Mouse (Mus musculus) midbrain, embryonic 15.5 days (tissue): ENCODE data around the gene Cdhr1. TPM values are rescaled to one million over a fixed set of nuclear protein-coding genes. Genes with fewer than 3 reads are reported as not detected.

Source experiments
- ATAC-seq: fragments of 200-750 bp; cut with Nextera tagmentation; replicated peaks from 2 replicates; pipeline ENCODE4 v1.8.0; 2017; ENCODE audit warnings: moderate TSS enrichment
- H3K27ac ChIP-seq: fragments of 300-500 bp; sonication (generic); 2 replicates; pipeline ENCODE4 v1.5.1; 2015; ENCODE audit warnings: mild to moderate bottlenecking, inconsistent platforms
- H3K27me3 ChIP-seq: fragments of 300-500 bp; sonication (generic); replicated peaks from 2 replicates; pipeline ENCODE4 v1.6.1; 2015; ENCODE audit warnings: inconsistent platforms
- H3K36me3 ChIP-seq: fragments of 300-500 bp; sonication (generic); replicated peaks from 2 replicates; pipeline ENCODE4 v1.6.1; 2015; ENCODE audit warnings: inconsistent platforms
- H3K4me1 ChIP-seq: fragments of 300-500 bp; sonication (generic); 2 replicates; pipeline ENCODE4 v1.6.1; 2015; ENCODE audit warnings: inconsistent platforms
- H3K4me2 ChIP-seq: fragments of 300-500 bp; sonication (generic); 2 replicates; pipeline ENCODE4 v1.6.1; 2015; ENCODE audit warnings: inconsistent platforms, mild to moderate bottlenecking, moderate library complexity
- H3K4me3 ChIP-seq: fragments of 300-500 bp; sonication (generic); 2 replicates; pipeline ENCODE4 v1.5.1; 2015; ENCODE audit warnings: mild to moderate bottlenecking, inconsistent platforms
- H3K9ac ChIP-seq: fragments of 300-500 bp; sonication (generic); 2 replicates; pipeline ENCODE4 v1.6.1; 2015; ENCODE audit warnings: mild to moderate bottlenecking, inconsistent platforms
- H3K9me3 ChIP-seq: fragments of 300-500 bp; sonication (generic); 2 replicates; pipeline ENCODE4 v1.6.1; 2016; ENCODE audit warnings: inconsistent platforms
- WGBS: fragments of 180-500 bp; shearing (Covaris S2); methylation state at CpG from one replicate; pipeline ENCODE4 v1.1.7; 2015; ENCODE audit warnings: mixed read lengths; 5-methylcytosine and 5-hydroxymethylcytosine counted together
- polyA plus RNA-seq: library from polyadenylated mRNA; unstranded; fragments of >200 nt; fragmentation: Nextera tagmentation; extraction: Ambion mirVana; gene quantifications from 2 replicates; pipeline ENCODE4 v1.2.1, GENCODE M21; 2015

Cdhr1 gene
- polyA plus RNA-seq, 1 experiment from 2014 or later = 2.3 TPM

- Histone ChIP-seq H3K9me3 (no peaks in the 10 kb centered on the region), H3K9ac (no peak overlapping the region), H3K4me3 (no peak overlapping the region), H3K27ac (no peak overlapping the region), H3K4me2 (no peak overlapping the region), H3K27me3 (no peaks in the 10 kb centered on the region), H3K36me3 (no peaks in the 10 kb centered on the region), H3K4me1 (no peaks in the 10 kb centered on the region)
- 88% methylated on average over 2 of the region's 2 CpGs for WGBS
- no peak for ATAC-seq
Observed at GRCm38 (mm10) chr14:37110456-37110855, 12.3 kb upstream of the Cdhr1 start.

GRCm38 (mm10) chr14:37109975-37110374 lies 11.8 kb upstream of the Cdhr1 start:
- ATAC-seq = no peak
- H3K27me3 ChIP-seq = no peaks in the 10 kb centered on the region
- no peak overlapping the region for H3K4me3 ChIP-seq
- H3K9ac ChIP-seq = no peak overlapping the region
- no peaks in the 10 kb centered on the region for H3K4me1 ChIP-seq
- H3K36me3 ChIP-seq = no peaks in the 10 kb centered on the region
- no peaks in the 10 kb centered on the region for H3K9me3 ChIP-seq
- H3K27ac ChIP-seq = no peak overlapping the region
- WGBS = 76% methylated on average over 9 of the region's 9 CpGs
- H3K4me2 ChIP-seq = no peak overlapping the region

DNA sequence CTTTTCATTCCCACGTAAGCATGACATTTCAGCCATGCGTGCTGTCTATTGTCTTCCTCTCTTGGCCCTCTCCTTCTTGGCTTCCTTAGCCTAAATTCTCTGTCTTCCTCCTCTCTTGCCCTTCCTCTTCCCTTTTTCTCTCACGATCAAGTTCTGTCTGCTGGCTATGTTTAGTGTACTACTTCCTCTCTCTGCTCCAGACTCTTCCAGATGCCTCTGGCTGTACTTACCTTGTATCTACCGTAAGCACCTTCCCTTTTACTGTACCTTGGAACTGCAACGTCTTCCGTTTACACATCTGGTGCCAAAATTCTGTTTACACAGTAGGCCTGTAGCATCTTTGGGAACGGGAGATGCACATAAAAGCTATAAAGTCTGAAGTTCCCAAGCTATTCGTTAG lies 11.3 kb upstream of the Cdhr1 start:
- Histone ChIP-seq H3K27me3 (no peaks in the 10 kb centered on the region), H3K27ac (no peak overlapping the region), H3K9ac (no peak overlapping the region), H3K36me3 (no peaks in the 10 kb centered on the region), H3K4me2 (no peak overlapping the region), H3K4me3 (no peak overlapping the region), H3K9me3 (no peaks in the 10 kb centered on the region), H3K4me1 (no peaks in the 10 kb centered on the region)
- WGBS = 89% methylated on average over 8 of the region's 8 CpGs
- no peak for ATAC-seq

GRCm38 (mm10) chr14:37105846-37106245 lies 7.7 kb upstream of the Cdhr1 start:
- H3K36me3 ChIP-seq = no peaks in the 10 kb centered on the region
- no peak overlapping the region for H3K27ac ChIP-seq
- no peak overlapping the region for H3K4me3 ChIP-seq
- WGBS = 47% methylated on average over 7 of the region's 7 CpGs
- no peak overlapping the region for H3K4me2 ChIP-seq
- no peaks in the 10 kb centered on the region for H3K4me1 ChIP-seq
- H3K27me3 ChIP-seq = no peaks in the 10 kb centered on the region
- 0 out of 2 replicates have a peak, but pooled peaks have one; percentile 9 for ATAC-seq
- H3K9me3 ChIP-seq = no peaks in the 10 kb centered on the region
- H3K9ac ChIP-seq = no peak overlapping the region

DNA sequence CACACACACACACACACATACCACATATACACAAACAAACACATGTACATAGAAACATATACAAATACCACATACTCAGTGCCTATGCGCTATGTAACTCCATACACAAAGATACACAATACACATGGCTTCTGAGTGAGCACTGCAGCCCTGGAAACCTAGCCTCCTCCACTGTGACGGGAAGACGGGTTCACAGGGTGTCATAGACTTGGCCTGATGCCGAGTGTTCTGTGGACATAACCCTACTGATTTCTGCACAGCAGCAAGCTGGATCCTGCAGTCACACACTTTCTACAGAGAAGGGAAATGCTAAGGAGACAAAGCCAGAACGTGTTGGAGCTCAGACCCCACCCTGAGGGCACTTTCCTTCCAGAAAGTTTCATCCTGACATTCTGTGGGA lies 6.6 kb upstream of the Cdhr1 start:
- no peak for ATAC-seq
- Histone ChIP-seq H3K9me3 (no peaks in the 10 kb centered on the region), H3K9ac (no peak overlapping the region), H3K27me3 (no peaks in the 10 kb centered on the region), H3K4me3 (no peak overlapping the region), H3K4me1 (no peaks in the 10 kb centered on the region), H3K27ac (no peak overlapping the region), H3K36me3 (no peaks in the 10 kb centered on the region), H3K4me2 (no peak overlapping the region)
- WGBS = 56% methylated on average over 5 of the region's 5 CpGs

GRCm38 (mm10) chr14:37102484-37102883 lies 4.3 kb upstream of the Cdhr1 start:
- no peak for ATAC-seq
- WGBS = 86% methylated on average over 3 of the region's 3 CpGs
- H3K27ac ChIP-seq = no peak overlapping the region

GRCm38 (mm10) chr14:37101531-37101930 lies 3.4 kb upstream of the Cdhr1 start:
- peaks cover 12% of the 10 kb centered on the region; the same call in 1 of the 2 replicates for H3K27me3 ChIP-seq
- WGBS = 78% methylated on average over 5 of the region's 5 CpGs
- peaks cover 10% of the 10 kb centered on the region for H3K4me1 ChIP-seq
- no peak overlapping the region for H3K4me3 ChIP-seq
- no peak for ATAC-seq
- no peak overlapping the region for H3K4me2 ChIP-seq
- no peaks in the 10 kb centered on the region for H3K9me3 ChIP-seq
- no peak overlapping the region for H3K27ac ChIP-seq
- no peaks in the 10 kb centered on the region for H3K36me3 ChIP-seq
- H3K9ac ChIP-seq = no peak overlapping the region

More at GRCm38 (mm10) chr14:37102484-37102883, 4.3 kb upstream of the Cdhr1 start:
- Histone ChIP-seq H3K4me3 (no peak overlapping the region), H3K36me3 (no peaks in the 10 kb centered on the region), H3K27me3 (peaks cover 7% of the 10 kb centered on the region; the same call in 1 of the 2 replicates), H3K4me1 (peaks cover 10% of the 10 kb centered on the region), H3K9me3 (no peaks in the 10 kb centered on the region), H3K4me2 (no peak overlapping the region), H3K9ac (no peak overlapping the region)

- no peak overlapping the region for H3K4me2 ChIP-seq
- no peak overlapping the region for H3K4me3 ChIP-seq
- no peak overlapping the region for H3K9ac ChIP-seq
- no peaks in the 10 kb centered on the region for H3K36me3 ChIP-seq
- ATAC-seq = no peak
- H3K4me1 ChIP-seq = peaks cover 10% of the 10 kb centered on the region
- H3K27me3 ChIP-seq = peaks cover 12% of the 10 kb centered on the region; the same call in 1 of the 2 replicates
- no peak overlapping the region for H3K27ac ChIP-seq
- WGBS = 85% methylated on average over 4 of the region's 4 CpGs
- H3K9me3 ChIP-seq = no peaks in the 10 kb centered on the region
Observed at GRCm38 (mm10) chr14:37095556-37095955, 2.6 kb downstream of the Cdhr1 start.

GRCm38 (mm10) chr14:37094436-37094835 lies 3.7 kb downstream of the Cdhr1 start:
- Histone ChIP-seq H3K4me2 (no peak overlapping the region), H3K4me3 (no peak overlapping the region), H3K9me3 (no peaks in the 10 kb centered on the region), H3K27me3 (peaks cover 11% of the 10 kb centered on the region; the same call in 1 of the 2 replicates), H3K36me3 (no peaks in the 10 kb centered on the region), H3K4me1 (peaks cover 10% of the 10 kb centered on the region), H3K27ac (no peak overlapping the region), H3K9ac (no peak overlapping the region)
- no peak for ATAC-seq
- WGBS = 62% methylated on average over 6 of the region's 6 CpGs

- H3K4me2 ChIP-seq = no peak overlapping the region
Observed at GRCm38 (mm10) chr14:37083755-37084154, 14.4 kb downstream of the Cdhr1 start.

GRCm38 (mm10) chr14:37080724-37081123 lies 17.4 kb downstream of the Cdhr1 start:
- H3K36me3 ChIP-seq = no peaks in the 10 kb centered on the region
- H3K27me3 ChIP-seq = no peaks in the 10 kb centered on the region
- H3K4me3 ChIP-seq = no peak overlapping the region
- no peak for ATAC-seq
- no peak overlapping the region for H3K9ac ChIP-seq
- no peaks in the 10 kb centered on the region for H3K4me1 ChIP-seq
- no peak overlapping the region for H3K4me2 ChIP-seq
- 91% methylated on average over 1 of the region's 1 CpGs for WGBS
- no peaks in the 10 kb centered on the region for H3K9me3 ChIP-seq
- no peak overlapping the region for H3K27ac ChIP-seq

More at GRCm38 (mm10) chr14:37083755-37084154, 14.4 kb downstream of the Cdhr1 start:
- Histone ChIP-seq H3K9ac (no peak overlapping the region), H3K36me3 (no peaks in the 10 kb centered on the region), H3K4me1 (no peaks in the 10 kb centered on the region), H3K27ac (no peak overlapping the region), H3K27me3 (no peaks in the 10 kb centered on the region), H3K9me3 (no peaks in the 10 kb centered on the region), H3K4me3 (no peak overlapping the region)
- no peak for ATAC-seq
- 26% methylated on average over 4 of the region's 4 CpGs for WGBS

DNA sequence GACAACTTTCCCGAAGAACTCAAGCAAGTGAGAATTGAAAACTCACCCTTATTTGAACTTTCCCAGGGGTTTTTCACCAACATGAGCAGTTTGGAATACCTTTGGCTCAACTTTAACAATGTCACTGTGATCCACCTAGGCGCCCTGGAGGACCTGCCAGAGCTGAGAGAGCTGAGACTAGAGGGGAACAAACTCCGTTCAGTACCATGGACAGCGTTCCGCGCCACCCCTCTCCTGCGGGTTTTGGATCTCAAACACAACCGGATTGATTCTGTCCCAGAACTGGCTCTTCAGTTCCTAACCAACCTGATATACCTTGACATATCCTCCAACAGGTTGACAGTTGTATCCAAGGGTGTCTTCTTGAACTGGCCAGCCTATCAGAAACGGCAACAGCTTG lies 29.6 kb downstream of the Cdhr1 start:
- H3K27me3 ChIP-seq = no peaks in the 10 kb centered on the region
- WGBS = 22% methylated on average over 9 of the region's 9 CpGs
- H3K36me3 ChIP-seq = no peaks in the 10 kb centered on the region
- H3K9me3 ChIP-seq = no peaks in the 10 kb centered on the region
- H3K27ac ChIP-seq = no peak overlapping the region
- H3K9ac ChIP-seq = no peak overlapping the region
- no peak overlapping the region for H3K4me3 ChIP-seq
- H3K4me2 ChIP-seq = no peak overlapping the region
- ATAC-seq = no peak
- no peaks in the 10 kb centered on the region; the same call in 1 of the 2 replicates for H3K4me1 ChIP-seq

DNA sequence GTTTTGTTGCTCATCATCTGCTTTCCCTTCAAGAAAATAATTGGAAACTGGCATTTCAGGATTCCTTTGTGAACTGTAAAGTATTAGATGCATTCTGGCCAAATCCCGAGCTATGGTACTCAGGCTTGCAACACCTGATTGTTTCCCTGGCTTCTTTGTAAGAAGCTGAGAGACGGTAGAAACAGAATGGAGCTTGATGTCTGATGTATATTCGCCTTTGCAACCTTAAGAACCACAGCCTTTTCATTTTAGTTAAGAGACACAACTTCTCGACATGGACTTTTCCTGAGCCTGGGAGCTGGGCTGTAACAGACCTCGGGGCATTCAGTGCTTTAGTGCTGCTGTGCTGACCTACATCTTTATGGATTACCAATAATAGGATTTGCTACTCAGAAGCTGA lies 30.5 kb downstream of the Cdhr1 start, which contains the start of gene Lrit2:
Gene Lrit2 (plus strand): TSS at position 301 of the 400 bp plus-strand sequence.
- H3K4me2 ChIP-seq = no peak within 1 kb of the TSS
- WGBS = 68% methylated on average over 5 of the region's 5 CpGs
- no peaks in the 10 kb centered on the region; the same call in 1 of the 2 replicates for H3K4me1 ChIP-seq
- no peak for ATAC-seq
- no peaks in the 10 kb centered on the region for H3K36me3 ChIP-seq
- no peaks in the 10 kb centered on the region for H3K9me3 ChIP-seq
- no peak within 1 kb of the TSS for H3K9ac ChIP-seq
- no peaks in the 10 kb centered on the region for H3K27me3 ChIP-seq
- H3K4me3 ChIP-seq = no peak within 1 kb of the TSS
- H3K27ac ChIP-seq = no peak within 1 kb of the TSS
